Mouse (Mus musculus) ES-Bruce4 (cell line): ENCODE results near the gene Flt3l. TPM values are rescaled to one million over a fixed set of nuclear protein-coding genes. Genes with fewer than 3 reads are reported as not detected.

Experiments
- H3K27ac ChIP-seq: 2 replicates; pipeline ENCODE4 v1.5.1; 2012; ENCODE audit warnings: low read length, inconsistent platforms; ENCODE audit not compliant: insufficient read depth
- H3K27me3 ChIP-seq: 2 replicates; pipeline ENCODE4 v1.6.1; 2012; ENCODE audit warnings: mild to moderate bottlenecking, low read length, inconsistent platforms; ENCODE audit not compliant: control insufficient read depth, poor library complexity, insufficient read depth, severe bottlenecking
- H3K36me3 ChIP-seq: 2 replicates; pipeline ENCODE4 v1.6.1; 2012; ENCODE audit warnings: inconsistent platforms, mild to moderate bottlenecking, low read length, moderate library complexity; ENCODE audit not compliant: control insufficient read depth, poor library complexity, insufficient read depth, severe bottlenecking
- H3K4me1 ChIP-seq: one replicate; pipeline ENCODE4 v1.8.1; 2011; ENCODE audit warnings: low read length; ENCODE audit not compliant: control insufficient read depth, insufficient read depth
- H3K4me3 ChIP-seq: 2 replicates; pipeline ENCODE4 v1.5.1; 2011; ENCODE audit warnings: low read depth, mild to moderate bottlenecking, low read length
- H3K9ac ChIP-seq: 2 replicates; pipeline ENCODE4 v1.6.1; 2012; ENCODE audit warnings: low read depth, mild to moderate bottlenecking, inconsistent platforms; ENCODE audit not compliant: poor library complexity, severe bottlenecking
- H3K9me3 ChIP-seq: replicated peaks from 2 replicates; pipeline ENCODE4 v1.6.1; 2012; ENCODE audit warnings: mild to moderate bottlenecking, low read length, inconsistent platforms; ENCODE audit not compliant: control insufficient read depth, poor library complexity, insufficient read depth, severe bottlenecking
- CTCF ChIP-seq: IDR thresholded peaks from one replicate; pipeline ENCODE4 v1.8.1; 2011; ENCODE audit warnings: low read depth, low read length
- EP300 ChIP-seq: IDR thresholded peaks from 2 replicates; pipeline ENCODE4 v1.6.1; 2011; ENCODE audit warnings: low read depth, low read length; ENCODE audit not compliant: insufficient read depth
- POLR2A ChIP-seq: IDR thresholded peaks from one replicate; pipeline ENCODE4 v1.8.1; 2011; ENCODE audit warnings: low read length; ENCODE audit not compliant: insufficient read depth
- polyA plus RNA-seq: library from polyadenylated mRNA; stranded (reverse); fragments of >200 nt; gene quantifications from 2 replicates; pipeline ENCODE4 v1.2.4, GENCODE M21; 2011; ENCODE audit warnings: low read depth; ENCODE audit not compliant: missing spikeins, insufficient read depth, insufficient read length

Gene Flt3l
- polyA plus RNA-seq, 1 experiment, result 3.0 TPM

DNA sequence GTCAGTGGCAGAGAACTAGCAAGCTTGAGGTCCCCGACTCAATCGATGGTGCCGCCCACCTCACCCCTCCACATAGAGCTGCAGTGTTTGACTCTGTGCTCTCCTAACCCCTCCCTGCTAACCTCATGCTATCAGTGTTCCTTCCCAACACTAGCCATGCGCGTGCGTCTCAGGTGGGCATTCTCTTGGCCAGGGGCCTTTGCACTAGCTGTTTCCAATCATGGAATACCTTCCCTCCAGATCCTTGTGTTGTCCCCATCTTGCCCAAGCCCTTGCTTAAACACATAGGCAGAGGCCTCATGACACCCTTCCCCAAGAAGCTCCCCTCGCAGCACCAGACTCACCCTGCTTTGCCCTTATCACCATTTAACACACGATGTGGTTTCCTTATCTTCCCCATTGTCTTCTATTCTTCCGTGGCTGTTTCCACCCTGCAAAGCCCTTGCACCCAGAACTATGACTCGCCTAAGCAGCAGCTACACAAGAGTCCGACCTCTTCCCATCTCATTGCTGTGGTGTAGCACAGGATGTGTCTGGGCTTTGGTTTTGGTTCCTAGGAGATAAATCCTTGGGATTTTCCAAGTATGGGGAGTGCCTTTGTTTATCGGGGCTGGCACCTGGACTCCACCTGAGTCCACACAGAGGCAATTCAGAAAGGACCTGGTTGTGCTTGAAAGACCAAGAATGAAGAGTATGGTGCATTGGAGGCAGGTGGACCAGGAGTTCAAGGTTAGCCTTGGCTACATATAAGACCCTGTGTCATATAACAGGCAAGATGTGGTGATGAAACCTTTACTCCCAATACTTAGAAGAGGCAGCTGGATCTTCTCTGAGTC is 1.2 kb upstream of the Flt3l start:
- no peak for TF ChIP-seq CTCF
- TF ChIP-seq POLR2A, result no peak
- TF ChIP-seq EP300, result no peak
- Histone ChIP-seq H3K27ac (no peak overlapping the region), H3K27me3 (no peaks in the 10 kb centered on the region), H3K9ac (no peak overlapping the region), H3K4me3 (no peak overlapping the region), H3K36me3 (0 out of 2 replicates have a peak, but pooled peaks cover 4% of the 10 kb centered on the region), H3K9me3 (no peaks in the 10 kb centered on the region), H3K4me1 (no peaks in the 10 kb centered on the region)

DNA sequence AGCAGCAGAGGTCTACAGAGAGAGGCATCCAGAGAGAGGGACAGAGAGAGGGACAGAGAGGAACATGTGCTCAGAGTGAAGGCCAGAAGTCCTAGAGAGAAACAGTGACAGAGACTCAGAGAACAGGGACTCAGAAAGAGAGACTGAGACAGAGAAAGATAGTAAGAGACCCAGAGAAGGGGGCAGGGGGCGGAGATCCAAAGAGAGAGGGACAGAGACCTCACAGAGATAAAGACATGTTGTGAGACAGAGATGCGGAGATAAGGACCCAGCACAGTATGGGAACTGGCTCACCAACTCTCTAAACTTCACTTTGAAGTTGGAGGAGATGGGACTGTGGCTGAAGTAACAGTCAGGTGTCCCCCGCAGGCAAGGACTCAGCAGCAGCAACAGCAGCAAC is 862 bp downstream of the Flt3l start:
- H3K36me3 ChIP-seq, result no peaks in the 10 kb centered on the region
- no peak overlapping the region for H3K4me3 ChIP-seq
- no peaks in the 10 kb centered on the region for H3K4me1 ChIP-seq
- H3K27ac ChIP-seq, result no peak overlapping the region
- H3K9ac ChIP-seq, result no peak overlapping the region
- H3K9me3 ChIP-seq, result no peaks in the 10 kb centered on the region
- TF ChIP-seq CTCF, result no peak
- TF ChIP-seq POLR2A, result no peak
- no peak for TF ChIP-seq EP300
- H3K27me3 ChIP-seq, result no peaks in the 10 kb centered on the region

DNA sequence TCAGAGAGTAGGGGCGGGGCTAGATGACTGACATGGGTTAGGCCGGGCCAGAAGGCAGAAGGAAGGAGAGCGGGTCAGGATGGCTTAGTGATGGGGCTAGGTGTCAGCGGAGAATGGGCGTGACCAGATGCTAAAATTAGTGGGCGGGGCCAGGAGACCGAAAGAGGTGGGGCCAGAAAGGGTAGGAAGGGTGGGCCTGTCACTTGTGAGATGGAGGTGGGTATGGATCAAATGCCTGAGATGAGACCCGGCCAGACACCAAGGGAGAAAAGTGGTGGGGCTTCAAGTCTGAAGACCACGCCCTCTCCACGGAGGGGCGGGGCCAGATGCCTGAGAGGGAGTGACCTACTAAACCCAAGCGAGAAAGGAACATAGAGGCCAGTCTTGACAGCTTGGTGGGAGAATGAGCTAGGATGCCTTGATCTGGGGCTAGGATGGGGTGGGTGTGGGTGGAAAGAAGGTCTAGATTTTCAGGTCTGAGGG is 1.6 kb downstream of the Flt3l start:
- H3K27me3 ChIP-seq, result no peaks in the 10 kb centered on the region
- TF ChIP-seq POLR2A (no peak), CTCF (no peak), EP300 (no peak)
- H3K4me1 ChIP-seq, result no peaks in the 10 kb centered on the region
- H3K27ac ChIP-seq, result no peak overlapping the region
- no peak overlapping the region; the same call in 1 of the 2 replicates for H3K4me3 ChIP-seq
- no peaks in the 10 kb centered on the region for H3K36me3 ChIP-seq
- H3K9me3 ChIP-seq, result no peaks in the 10 kb centered on the region
- H3K9ac ChIP-seq, result no peak overlapping the region

DNA sequence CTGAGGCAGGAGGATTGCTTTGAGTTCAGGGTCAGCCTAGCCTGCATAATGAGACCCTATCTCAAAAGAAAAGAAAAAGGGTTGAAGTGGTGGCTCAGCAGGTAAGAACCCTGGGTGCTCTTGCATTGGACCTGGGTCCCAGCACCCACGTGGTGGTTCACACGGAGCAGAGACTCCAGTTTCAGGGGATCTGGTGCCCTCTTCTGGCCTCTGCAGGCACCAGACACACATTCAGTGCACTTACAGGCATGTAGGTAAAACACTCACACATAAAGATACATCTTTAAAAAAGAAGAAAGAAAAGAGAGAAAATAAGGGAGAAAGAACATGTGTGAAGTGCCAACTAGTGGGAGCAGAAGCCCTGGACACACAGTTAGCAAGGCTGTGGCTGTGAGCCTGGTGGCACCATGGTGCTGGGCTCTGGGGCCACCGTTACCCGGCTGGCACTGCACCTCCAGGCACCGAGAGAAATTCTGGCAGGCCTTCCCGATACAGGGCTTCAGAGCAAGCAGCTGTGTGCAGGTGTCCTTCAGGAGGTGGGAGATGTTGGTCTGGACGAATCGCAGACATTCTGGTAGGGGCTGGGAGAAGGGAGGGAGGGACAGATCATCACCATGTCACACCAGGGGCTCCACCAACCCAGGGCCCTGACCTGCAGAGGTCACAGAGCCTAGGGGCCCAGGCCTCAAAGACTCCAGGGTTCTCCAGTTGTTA is 2.6 kb downstream of the Flt3l start:
- H3K9me3 ChIP-seq, result no peaks in the 10 kb centered on the region
- no peak overlapping the region for H3K27ac ChIP-seq
- H3K36me3 ChIP-seq, result no peaks in the 10 kb centered on the region
- H3K4me3 ChIP-seq, result no peak overlapping the region
- H3K4me1 ChIP-seq, result no peaks in the 10 kb centered on the region
- no peak overlapping the region for H3K9ac ChIP-seq
- no peak for TF ChIP-seq EP300
- peak; percentile 84 for TF ChIP-seq CTCF
- H3K27me3 ChIP-seq, result no peaks in the 10 kb centered on the region

- H3K9me3 ChIP-seq, result no peaks in the 10 kb centered on the region
- H3K27ac ChIP-seq, result no peak overlapping the region
- no peaks in the 10 kb centered on the region for H3K27me3 ChIP-seq
- peak overlapping the region; percentile 13 for H3K4me3 ChIP-seq
- H3K9ac ChIP-seq, result peak overlapping the region; percentile 50
- no peaks in the 10 kb centered on the region for H3K4me1 ChIP-seq
- TF ChIP-seq POLR2A, result no peak
- no peak for TF ChIP-seq CTCF
- TF ChIP-seq EP300, result no peak
- H3K36me3 ChIP-seq, result peaks cover 14% of the 10 kb centered on the region
These were observed 4.4 kb downstream of the Flt3l start for GRCm38 (mm10) chr7:45131850-45132249.

DNA sequence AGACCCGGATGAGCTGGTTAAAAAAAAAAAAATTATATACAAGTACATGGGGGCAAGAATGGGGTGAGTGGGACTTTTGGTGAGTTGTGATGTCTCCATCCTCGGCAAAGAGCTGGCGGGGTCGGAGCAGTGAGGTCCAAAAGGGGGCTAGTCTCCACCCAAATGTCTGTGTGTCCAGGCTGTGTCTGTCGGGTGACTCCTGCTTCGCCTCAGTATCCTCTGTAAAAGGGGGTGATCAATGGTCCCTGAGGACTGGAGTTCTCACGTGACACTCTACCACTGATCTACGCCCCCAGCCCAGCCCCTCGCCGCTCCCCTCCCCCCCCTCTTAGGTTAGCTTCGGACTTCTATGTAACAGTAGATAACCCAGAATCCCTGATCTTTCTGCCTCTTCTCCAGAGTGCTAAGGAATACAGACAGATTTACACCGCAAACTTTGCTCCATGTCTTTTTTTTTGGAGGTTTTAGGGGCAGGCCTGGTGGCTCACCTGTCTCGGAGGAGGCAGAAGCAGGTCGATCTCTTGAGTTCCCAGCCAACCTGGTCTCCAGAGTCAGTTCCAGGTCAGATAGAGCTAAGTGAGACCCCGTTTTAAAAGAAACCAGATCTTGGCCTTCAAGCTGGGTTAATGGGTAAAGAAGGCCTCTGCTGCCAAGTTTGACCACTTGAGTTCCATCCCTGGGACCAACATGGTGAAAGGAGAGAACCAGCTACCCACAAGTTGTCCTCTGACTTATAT is 6.3 kb downstream of the Flt3l start:
- peak overlapping the region; percentile 70 for H3K9ac ChIP-seq

More for the DNA sequence above, 6.3 kb downstream of the Flt3l start:
- peak overlapping the region; percentile 48 for H3K27ac ChIP-seq
- TF ChIP-seq CTCF (no peak), EP300 (no peak), POLR2A (peak; percentile 66)
- no peaks in the 10 kb centered on the region for H3K27me3 ChIP-seq
- H3K4me3 ChIP-seq, result peak overlapping the region; percentile 60
- H3K9me3 ChIP-seq, result no peaks in the 10 kb centered on the region
- peaks cover 32% of the 10 kb centered on the region for H3K36me3 ChIP-seq
- H3K4me1 ChIP-seq, result no peaks in the 10 kb centered on the region
